Mouse (Mus musculus): ENCODE measurements around the gene Abcb7. TPM values are rescaled to one million over a fixed set of nuclear protein-coding genes. Genes with fewer than 3 reads are reported as not detected.

Abcb7 gene
- total and polyA plus RNA-seq, 3 experiments = 19.2 to 30.2 (median 21.5) TPM

DNA sequence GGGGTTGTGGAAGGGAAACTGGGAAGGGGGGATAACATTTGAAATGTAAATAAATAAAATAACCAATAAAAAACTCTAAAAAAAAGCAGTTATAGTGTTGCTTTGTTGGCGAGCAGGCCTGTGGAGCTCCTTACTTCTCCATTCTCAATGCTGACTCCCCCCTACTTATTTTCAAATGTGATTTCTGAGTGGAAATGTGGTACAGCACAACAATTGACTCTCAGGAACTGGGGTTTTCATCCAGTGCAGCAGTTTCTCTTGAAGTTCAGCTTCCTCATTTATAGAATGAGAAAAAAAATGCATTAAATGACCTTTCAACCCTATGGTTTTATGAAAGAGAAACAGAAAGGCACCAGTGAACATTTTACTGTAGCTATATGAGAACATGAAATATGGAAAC lies 133.8 kb downstream of the Abcb7 start:
- H3K4me1 ChIP-seq (ENCODE audit: control insufficient read depth in 1 of 2, insufficient read depth in 2 of 2) = no peaks in the 10 kb centered on the region
- no peak for DNase-seq (ENCODE audit: extremely low read depth)
- H3K9me3 ChIP-seq (replicated peaks; ENCODE audit: low read length) = no peaks in the 10 kb centered on the region
- H3K4me2 ChIP-seq (ENCODE audit: insufficient read depth, low read depth, poor library complexity, severe bottlenecking) = no peak overlapping the region
- H3K27ac ChIP-seq (ENCODE audit: insufficient read depth, low read depth) = no peak overlapping the region
- dilution Hi-C loops (cut with MboI; ENCODE audit: extremely low pct_ligation_motif_present, extremely low pct_unique_long_range_greater_than_20kb, low sequenced_read_pairs) = no loop called here
- in situ Hi-C loops (cut with MboI; ENCODE audit: low pct_ligation_motif_present, low pct_unique_long_range_greater_than_20kb, low sequenced_read_pairs) = no loop called here
- H3K27me3 ChIP-seq (replicated peaks) = no peaks in the 10 kb centered on the region
- no peak overlapping the region for H3K9ac ChIP-seq (ENCODE audit: insufficient read depth, low read depth)
- no peaks in the 10 kb centered on the region for H3K79me2 ChIP-seq (replicated peaks; ENCODE audit: control insufficient read depth, extremely low read depth, insufficient read depth, poor library complexity, severe bottlenecking)
- H3K4me3 ChIP-seq (replicated peaks in 1 of 3; ENCODE audit: low read depth in 2 of 3, low read length in 2 of 3, poor library complexity in 1 of 3) = no peak overlapping the region
- TF ChIP-seq KAT2A (IDR thresholded peaks at IDR 0.05; ENCODE audit: insufficient replicate concordance, low read length) = no peak
- TF ChIP-seq MYC (IDR thresholded peaks at IDR 0.05; ENCODE audit: low read depth, low read length) = no peak
- TF ChIP-seq MAZ (IDR thresholded peaks at IDR 0.05; ENCODE audit: low read depth, low read length) = no peak
- H3K36me3 ChIP-seq (replicated peaks in 1 of 2; ENCODE audit: control insufficient read depth in 1 of 2, insufficient read depth in 1 of 2, low read length in 1 of 2) = peaks cover 0 to 1% of the 10 kb centered on the region in 2 experiments

DNA sequence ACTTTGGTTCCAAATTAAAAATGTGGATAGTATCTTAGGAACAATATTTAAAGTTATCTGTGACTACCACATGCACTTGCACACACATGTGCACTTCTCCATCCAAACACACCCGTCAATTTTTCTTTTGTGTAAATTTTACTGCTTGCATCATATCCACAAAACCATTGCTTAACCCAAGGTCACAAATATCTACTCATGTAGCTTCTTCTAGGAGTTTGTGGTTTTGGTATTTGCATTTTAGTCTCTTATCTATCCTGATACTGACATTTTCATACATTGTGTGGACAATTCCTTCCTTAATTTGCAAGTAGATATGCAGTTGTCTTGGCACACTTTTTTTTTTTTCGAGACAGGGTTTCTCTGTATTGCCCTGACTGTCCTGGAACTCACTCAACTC lies 149.3 kb downstream of the Abcb7 start:
- TF ChIP-seq GABPA (IDR thresholded peaks at IDR 0.05; ENCODE audit: insufficient replicate concordance, low read depth, low read length) (no peak), JUND (conservative IDR thresholded peaks at IDR 0.05; ENCODE audit: low read depth, low read length) (no peak), CHD2 (IDR thresholded peaks at IDR 0.05; ENCODE audit: low read length) (no peak), RCOR1 (conservative IDR thresholded peaks at IDR 0.05; ENCODE audit: low read depth, low read length) (no peak), MYC (IDR thresholded peaks at IDR 0.05; ENCODE audit: low read depth, low read length) (no peak), SIN3A (IDR thresholded peaks at IDR 0.05; ENCODE audit: low read length) (no peak), MEF2A (IDR thresholded peaks at IDR 0.05; ENCODE audit: borderline replicate concordance, low read depth, low read length) (no peak), EP300 (IDR thresholded peaks at IDR 0.05; ENCODE audit: low read length) (no peak), USF1 (IDR thresholded peaks at IDR 0.05; ENCODE audit: low read depth, low read length) (no peak), ZMIZ1 (IDR thresholded peaks at IDR 0.05; ENCODE audit: low read depth, low read length) (no peak)
- Histone ChIP-seq H3K27ac (ENCODE audit: insufficient read depth, low read depth) (no peak overlapping the region), H3K79me2 (replicated peaks; ENCODE audit: control insufficient read depth, extremely low read depth, insufficient read depth, poor library complexity, severe bottlenecking) (no peaks in the 10 kb centered on the region), H3K36me3 (replicated peaks in 1 of 2; ENCODE audit: control insufficient read depth in 1 of 2, insufficient read depth in 1 of 2, low read length in 1 of 2) (no peaks in the 10 kb centered on the region), H3K4me1 (ENCODE audit: control insufficient read depth in 1 of 2, insufficient read depth in 2 of 2) (no peaks in the 10 kb centered on the region), H3K4me2 (ENCODE audit: insufficient read depth, low read depth, poor library complexity, severe bottlenecking) (no peak overlapping the region), H3K9me3 (replicated peaks; ENCODE audit: low read length) (no peaks in the 10 kb centered on the region), H3K27me3 (replicated peaks) (no peaks in the 10 kb centered on the region), H3K4me3 (replicated peaks in 1 of 3; ENCODE audit: low read depth in 2 of 3, low read length in 2 of 3, poor library complexity in 1 of 3) (no peak overlapping the region), H3K9ac (ENCODE audit: insufficient read depth, low read depth) (no peak overlapping the region)
- dilution Hi-C loops (cut with MboI; ENCODE audit: extremely low pct_ligation_motif_present, extremely low pct_unique_long_range_greater_than_20kb, low sequenced_read_pairs) = no loop called here
- no peak for DNase-seq (ENCODE audit: extremely low read depth)
- in situ Hi-C loops (cut with MboI; ENCODE audit: low pct_ligation_motif_present, low pct_unique_long_range_greater_than_20kb, low sequenced_read_pairs) = no loop called here

DNA sequence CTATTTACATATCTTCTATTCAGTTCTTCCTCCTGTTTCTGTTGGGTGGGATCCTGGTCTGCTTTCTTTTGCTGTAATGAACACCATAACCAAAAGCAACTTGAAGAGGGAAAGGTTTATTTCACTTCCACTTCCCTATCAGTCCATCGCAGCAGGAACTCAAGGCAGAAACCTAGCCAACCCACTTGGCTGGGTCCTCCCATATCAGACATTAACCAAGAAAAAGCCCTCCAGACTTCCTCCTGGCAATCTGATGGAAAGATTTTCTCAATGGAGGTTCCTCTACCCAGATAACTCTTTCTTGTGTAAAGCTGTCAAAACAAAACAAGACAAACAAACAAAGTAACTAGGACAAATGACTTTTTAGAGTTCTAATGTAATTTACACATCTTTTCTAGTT lies 151.2 kb downstream of the Abcb7 start:
- dilution Hi-C loops (cut with MboI; ENCODE audit: extremely low pct_ligation_motif_present, extremely low pct_unique_long_range_greater_than_20kb, low sequenced_read_pairs) = no loop called here
- DNase-seq (ENCODE audit: extremely low read depth) = no peak
- H3K27ac ChIP-seq (ENCODE audit: insufficient read depth, low read depth) = no peak overlapping the region
- no peaks in the 10 kb centered on the region for H3K9me3 ChIP-seq (replicated peaks; ENCODE audit: low read length)
- no peaks in the 10 kb centered on the region for H3K27me3 ChIP-seq (replicated peaks)
- H3K4me3 ChIP-seq (replicated peaks in 1 of 3; ENCODE audit: low read depth in 2 of 3, low read length in 2 of 3, poor library complexity in 1 of 3) = no peak overlapping the region
- H3K79me2 ChIP-seq (replicated peaks; ENCODE audit: control insufficient read depth, extremely low read depth, insufficient read depth, poor library complexity, severe bottlenecking) = no peaks in the 10 kb centered on the region
- H3K36me3 ChIP-seq (replicated peaks in 1 of 2; ENCODE audit: control insufficient read depth in 1 of 2, insufficient read depth in 1 of 2, low read length in 1 of 2) = no peaks in the 10 kb centered on the region
- TF ChIP-seq MAZ (IDR thresholded peaks at IDR 0.05; ENCODE audit: low read depth, low read length) = no peak
- no peak for TF ChIP-seq ELF1 (IDR thresholded peaks at IDR 0.05; ENCODE audit: low read depth, low read length)
- no peak for TF ChIP-seq POLR2A (IDR thresholded peaks at IDR 0.05; ENCODE audit: low read depth, low read length)
- TF ChIP-seq MEF2A (IDR thresholded peaks at IDR 0.05; ENCODE audit: borderline replicate concordance, low read depth, low read length) = no peak
- no peak for TF ChIP-seq BHLHE40 (IDR thresholded peaks at IDR 0.05; ENCODE audit: low read depth, low read length)
- no peak for TF ChIP-seq MXI1 (IDR thresholded peaks at IDR 0.05; ENCODE audit: low read depth, low read length)
- TF ChIP-seq JUND (conservative IDR thresholded peaks at IDR 0.05; ENCODE audit: low read depth, low read length) = no peak
- TF ChIP-seq ZKSCAN1 (IDR thresholded peaks at IDR 0.05; ENCODE audit: borderline replicate concordance, low read depth, low read length) = no peak
- no peak for TF ChIP-seq GABPA (IDR thresholded peaks at IDR 0.05; ENCODE audit: insufficient replicate concordance, low read depth, low read length)
- no peak overlapping the region for H3K9ac ChIP-seq (ENCODE audit: insufficient read depth, low read depth)
- in situ Hi-C loops (cut with MboI; ENCODE audit: low pct_ligation_motif_present, low pct_unique_long_range_greater_than_20kb, low sequenced_read_pairs) = no loop called here
- H3K4me2 ChIP-seq (ENCODE audit: insufficient read depth, low read depth, poor library complexity, severe bottlenecking) = no peak overlapping the region
- H3K4me1 ChIP-seq (ENCODE audit: control insufficient read depth in 1 of 2, insufficient read depth in 2 of 2) = no peaks in the 10 kb centered on the region

All from CH12.LX (cell line).